Mouse (Mus musculus): ENCODE data around the gene Abcb9. TPM values are rescaled to one million over a fixed set of nuclear protein-coding genes. Genes with fewer than 3 reads are reported as not detected.

The Abcb9 gene
- 21.5 TPM for total RNA-seq (2023)

GRCm38 (mm10) chr5:124095596-124096232 lies at the start of gene Abcb9:
Gene Abcb9, minus strand, starts transcription at chr5:124095798.

GRCm38 (mm10) chr5:124115990-124116845 lies 20.6 kb upstream of the Abcb9 start, which contains the start of gene Arl6ip4:
Gene Arl6ip4, plus strand, starts transcription at chr5:124116089.

DNA sequence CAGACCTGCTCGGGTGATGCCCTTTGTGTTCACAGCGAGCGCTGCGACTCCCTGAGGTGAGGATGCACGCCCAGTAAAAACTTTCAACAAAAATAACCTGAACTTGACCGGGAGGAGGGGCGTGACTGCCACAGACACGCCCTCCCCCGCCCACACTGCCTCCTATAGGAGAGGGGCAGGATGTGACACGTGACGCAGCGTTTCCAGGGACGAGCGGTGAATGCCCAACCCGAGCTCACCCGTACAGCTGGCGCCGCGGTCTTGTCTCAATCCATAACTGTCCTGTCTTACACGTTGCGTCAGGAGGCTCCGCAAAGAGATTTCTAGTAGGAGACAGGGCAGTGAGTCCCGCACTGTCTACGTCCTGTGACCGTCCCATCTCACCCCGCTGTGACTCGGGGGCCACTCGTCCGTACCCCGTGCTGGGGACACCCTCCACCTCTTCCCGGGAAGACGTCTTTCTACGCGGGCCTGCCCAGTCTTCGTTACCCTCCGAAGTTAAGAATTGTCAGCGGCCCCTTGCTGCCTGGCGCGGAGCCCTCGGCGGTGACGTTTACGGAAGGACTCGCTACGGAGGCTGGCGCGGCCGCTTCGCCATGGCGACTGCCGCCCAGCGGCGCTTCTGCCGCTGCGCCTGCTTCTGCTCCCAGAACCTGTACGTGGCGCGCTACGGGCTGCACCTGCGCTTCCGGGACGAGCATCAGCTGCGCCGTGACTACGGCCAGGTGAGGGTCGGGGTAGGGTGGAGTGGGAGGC lies 16.3 kb upstream of the Abcb9 start, which contains the start of gene Ogfod2:
TSS of gene Ogfod2 (plus strand) at position 556 of the 756 bp plus-strand sequence.

GRCm38 (mm10) chr5:124032001-124032508 lies 63.5 kb downstream of the Abcb9 start, which contains the start of gene Vps37b:
Gene Vps37b, minus strand, starts transcription at chr5:124032270.

Other genes starting within 250 kb of the Abcb9 start
- gene Hcar2, start 230.3 kb downstream of the Abcb9 start, total RNA-seq (2023) = 1.5 TPM
- 0.33 TPM for gene Hcar1, start 215.8 kb downstream of the Abcb9 start, total RNA-seq (2023)
- 33.8 TPM for gene Denr, start 188.6 kb downstream of the Abcb9 start, total RNA-seq (2023)
- 3.3 TPM for gene Gm43518, start 168.4 kb downstream of the Abcb9 start, total RNA-seq (2023)
- gene Ccdc62, start 165.1 kb downstream of the Abcb9 start, total RNA-seq (2023) = 2.2 TPM
- 36.3 TPM for gene Hip1r, start 122.2 kb downstream of the Abcb9 start, total RNA-seq (2023)
- gene Vps37b, start 63.5 kb downstream of the Abcb9 start, total RNA-seq (2023) = 890 TPM
- gene Ogfod2, start 16.5 kb upstream of the Abcb9 start, total RNA-seq (2023) = 20.0 TPM
- gene Arl6ip4, start 20.3 kb upstream of the Abcb9 start, total RNA-seq (2023) = 41.2 TPM
- 108 TPM for gene Pitpnm2, start 154.0 kb upstream of the Abcb9 start, total RNA-seq (2023)
- 51.5 TPM for gene Mphosph9, start 232.2 kb upstream of the Abcb9 start, total RNA-seq (2023)
- 3.5 TPM for gene 2810006K23Rik, start 232.3 kb upstream of the Abcb9 start, total RNA-seq (2023)

Data from CD4-positive naive resting alpha-beta T cell, adult 57 days (primary cell).